Mouse (Mus musculus): ENCODE measurements around the gene Hmgxb4.

The Hmgxb4 gene

GRCm38 (mm10) chr8:75018274-75018972 lies 25.3 kb downstream of the Hmgxb4 start:
- no peak for DNase-seq (ENCODE audit: low read depth)

- DNase-seq (ENCODE audit: low read depth) = no peak
These were observed 30.6 kb downstream of the Hmgxb4 start for GRCm38 (mm10) chr8:75023660-75024316.

DNA sequence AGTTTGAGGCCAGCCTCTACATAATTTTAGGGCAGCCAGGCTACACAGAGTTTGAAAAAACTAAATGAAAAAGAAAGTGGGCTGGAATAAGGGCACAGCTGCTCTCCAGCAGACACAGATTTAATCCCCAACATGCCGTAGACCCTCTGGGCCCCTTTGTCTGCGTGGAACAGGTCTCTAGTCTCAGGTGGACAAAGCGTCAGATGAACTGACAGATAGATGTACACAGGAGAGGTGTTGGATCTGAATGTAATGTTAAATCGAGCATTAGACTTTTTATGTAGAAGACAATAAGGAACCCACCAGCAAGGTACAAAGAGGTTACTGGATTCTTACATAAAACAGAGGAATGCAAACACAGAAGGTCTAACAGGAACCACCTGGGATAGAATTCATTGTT lies 32.7 kb downstream of the Hmgxb4 start:
- DNase-seq (ENCODE audit: low read depth) = no peak

GRCm38 (mm10) chr8:75030453-75031024 lies 37.4 kb downstream of the Hmgxb4 start:
- no peak for DNase-seq (ENCODE audit: low read depth)

GRCm38 (mm10) chr8:75032961-75033360 lies 39.8 kb downstream of the Hmgxb4 start:
- no peak for DNase-seq (ENCODE audit: low read depth)

DNA sequence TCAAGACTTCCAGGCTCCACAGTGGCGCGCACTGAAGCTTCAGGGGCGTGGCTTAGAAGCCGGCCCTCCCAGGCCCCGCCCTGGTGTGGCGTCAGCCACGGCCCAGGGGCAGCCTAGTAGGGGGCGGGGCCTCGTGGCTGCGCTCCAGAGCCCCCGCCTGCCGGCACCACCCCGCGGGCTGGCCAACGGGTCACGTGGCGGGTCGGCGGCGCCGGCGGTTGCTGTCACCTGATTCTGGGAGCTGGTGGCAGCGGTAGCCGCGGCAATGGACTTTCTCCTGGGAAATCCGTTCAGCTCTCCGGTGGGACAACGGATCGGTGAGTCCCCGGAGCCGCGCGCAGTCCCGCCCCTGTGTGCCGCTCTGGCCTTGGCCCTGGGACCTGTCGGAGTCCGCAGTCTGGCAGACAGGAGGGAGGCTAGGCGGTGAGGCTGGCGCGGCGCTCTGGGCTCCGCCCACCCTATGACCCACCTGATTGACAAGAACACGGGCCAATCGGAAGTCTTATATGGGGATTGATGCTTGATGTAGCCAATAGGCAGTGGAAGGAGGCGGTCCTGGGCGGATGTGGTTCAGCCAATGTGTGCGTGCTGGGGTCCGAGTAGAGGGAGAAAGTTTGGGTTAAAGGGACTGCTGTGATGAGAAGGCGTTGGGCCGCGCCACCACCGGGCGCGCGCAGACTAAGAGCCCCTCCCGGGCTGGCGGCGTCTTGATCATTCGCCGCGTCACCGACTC lies 40.5 kb downstream of the Hmgxb4 start, which contains the start of gene Tom1:
Tom1 (plus strand) TSS at position 195 of the 733 bp plus-strand sequence.
- peak; percentile 98 for DNase-seq (ENCODE audit: low read depth)

DNA sequence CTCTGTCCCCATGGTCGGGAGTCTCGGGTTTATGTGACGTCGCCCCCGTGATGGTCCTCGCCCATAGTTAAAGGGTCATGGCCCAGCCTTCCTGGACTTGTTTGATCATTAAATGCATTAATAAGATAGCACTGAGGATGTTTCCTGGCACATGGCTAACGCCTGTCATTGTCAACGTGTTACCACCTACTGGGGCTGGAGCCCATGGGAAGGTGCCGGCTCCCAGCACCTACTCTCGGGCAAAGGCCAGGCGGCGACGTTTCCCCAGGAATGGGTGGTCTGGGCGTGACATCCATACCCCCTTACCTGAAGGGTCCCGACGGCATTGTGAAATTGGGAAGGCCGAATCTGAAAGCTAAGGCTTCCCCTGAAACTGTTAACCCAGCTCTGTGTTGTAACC lies 41.1 kb downstream of the Hmgxb4 start:
- DNase-seq (ENCODE audit: low read depth) = no peak

GRCm38 (mm10) chr8:75035640-75036039 lies 42.5 kb downstream of the Hmgxb4 start:
- DNase-seq (ENCODE audit: low read depth) = no peak

- no peak for DNase-seq (ENCODE audit: low read depth)
These were observed 45.3 kb downstream of the Hmgxb4 start for GRCm38 (mm10) chr8:75038497-75038896.

GRCm38 (mm10) chr8:75039754-75040153 lies 46.6 kb downstream of the Hmgxb4 start:
- DNase-seq (ENCODE audit: low read depth) = no peak

- no peak for DNase-seq (ENCODE audit: low read depth)
These were observed 49.0 kb downstream of the Hmgxb4 start for GRCm38 (mm10) chr8:75042171-75042570.

- no peak for DNase-seq (ENCODE audit: low read depth)
These were observed 49.8 kb downstream of the Hmgxb4 start for GRCm38 (mm10) chr8:75042974-75043373.

- DNase-seq (ENCODE audit: low read depth) = no peak
These were observed 53.1 kb downstream of the Hmgxb4 start for GRCm38 (mm10) chr8:75046303-75046702.

DNA sequence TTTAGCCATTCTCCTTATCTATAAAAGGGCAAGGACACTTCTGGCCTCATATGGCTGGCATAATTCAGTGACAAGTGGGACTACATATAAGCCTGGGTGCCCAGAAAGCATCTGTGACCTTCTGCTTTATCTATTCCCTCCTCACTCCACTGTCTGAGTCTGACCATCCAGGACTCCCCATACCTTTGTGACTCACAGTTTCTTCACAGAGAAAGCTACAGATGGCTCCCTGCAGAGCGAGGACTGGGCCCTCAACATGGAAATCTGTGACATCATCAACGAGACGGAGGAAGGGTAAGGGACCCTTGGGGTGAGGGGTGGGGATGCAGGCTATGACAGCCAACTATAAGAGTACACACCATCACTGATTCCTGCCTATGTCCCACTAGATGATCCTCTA lies 54.6 kb downstream of the Hmgxb4 start:
- DNase-seq (ENCODE audit: low read depth) = no peak

- no peak for DNase-seq (ENCODE audit: low read depth)
These were observed 60.2 kb downstream of the Hmgxb4 start for GRCm38 (mm10) chr8:75053342-75053741.

- no peak for DNase-seq (ENCODE audit: low read depth)
These were observed 62.5 kb downstream of the Hmgxb4 start for GRCm38 (mm10) chr8:75055673-75056072.

- DNase-seq (ENCODE audit: low read depth) = no peak
These were observed 66.9 kb downstream of the Hmgxb4 start for GRCm38 (mm10) chr8:75060022-75060421.

GRCm38 (mm10) chr8:75060815-75061214 lies 67.7 kb downstream of the Hmgxb4 start:
- no peak for DNase-seq (ENCODE audit: low read depth)

- no peak for DNase-seq (ENCODE audit: low read depth)
These were observed 70.1 kb downstream of the Hmgxb4 start for GRCm38 (mm10) chr8:75063290-75063689.

- no peak for DNase-seq (ENCODE audit: low read depth)
These were observed 71.6 kb downstream of the Hmgxb4 start for GRCm38 (mm10) chr8:75064790-75065189.

DNA sequence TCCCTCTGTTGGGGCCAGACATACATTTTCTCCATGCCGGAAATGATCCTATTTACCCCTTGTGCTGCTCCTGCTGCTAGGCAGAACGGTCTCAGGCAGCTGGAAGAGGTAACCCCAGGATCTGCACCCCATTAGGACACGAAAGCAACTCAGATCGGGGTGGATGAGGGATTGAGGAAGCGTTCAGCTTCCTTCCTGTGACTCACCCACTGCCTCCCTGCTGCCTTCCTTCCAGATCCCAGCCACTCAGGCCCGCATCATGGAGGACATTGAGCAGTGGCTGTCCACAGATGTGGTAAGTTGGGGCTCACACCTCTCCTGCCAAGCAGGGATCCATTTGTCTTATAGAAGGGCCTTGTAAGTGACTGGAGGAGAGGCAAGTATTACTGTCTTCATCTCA lies 74.1 kb downstream of the Hmgxb4 start:
- no peak for DNase-seq (ENCODE audit: low read depth)

GRCm38 (mm10) chr8:75070297-75070696 lies 77.1 kb downstream of the Hmgxb4 start:
- DNase-seq (ENCODE audit: low read depth) = no peak

Data from c-Kit-positive CD71-negative TER-119-negative erythroid progenitor cells, embryonic 14.5 days (primary cell).